Mouse (Mus musculus) liver, embryonic 14.5 days (tissue): Measurements from ENCODE around the gene Rpl36a-ps1. TPM values are rescaled to one million over a fixed set of nuclear protein-coding genes. Genes with fewer than 3 reads are reported as not detected.

ENCODE experiments used
- ATAC-seq: fragments of 200-750 bp; cut with Nextera tagmentation; 2 replicates; pipeline ENCODE4 v1.8.0; 2017; ENCODE audit warnings: moderate number of reproducible peaks, mild to moderate bottlenecking, moderate library complexity; ENCODE audit not compliant: insufficient read depth
- DNase-seq, 3 experiments: peaks; one replicate each; pipeline ENCODE4 v3.0.0-alpha.2; 2012 to 2013; ENCODE audit warnings: low read depth in 3 of 3, low spot score in 3 of 3
- H3K27ac ChIP-seq: fragments of 300-500 bp; sonication (generic); 2 replicates; pipeline ENCODE4 v1.5.1; 2014; ENCODE audit warnings: moderate library complexity, mild to moderate bottlenecking, control low read depth, inconsistent platforms
- H3K27me3 ChIP-seq: fragments of 300-500 bp; sonication (generic); 2 replicates; pipeline ENCODE4 v1.6.1; 2014; ENCODE audit warnings: mild to moderate bottlenecking, low read length, moderate library complexity; ENCODE audit not compliant: control insufficient read depth, insufficient read depth
- H3K36me3 ChIP-seq: fragments of 300-500 bp; sonication (generic); replicated peaks from 2 replicates; pipeline ENCODE4 v1.6.1; 2014; ENCODE audit warnings: low read depth; ENCODE audit not compliant: control insufficient read depth, insufficient read depth
- H3K4me1 ChIP-seq, 2 experiments: fragments of 200-500 bp in 1 of 2; fragments of 300-500 bp in 1 of 2; sonication (generic) in 1 of 2; replicated peaks; 2 replicates each; pipeline ENCODE4 v1.6.1; 2012 to 2014; ENCODE audit warnings: antibody characterized with exemption in 1 of 2, inconsistent platforms in 1 of 2, low read length in 1 of 2; ENCODE audit not compliant: control insufficient read depth in 2 of 2, insufficient read depth in 2 of 2
- H3K4me2 ChIP-seq: fragments of 300-500 bp; sonication (generic); 2 replicates; pipeline ENCODE4 v1.6.1; 2014; ENCODE audit warnings: low read depth, mild to moderate bottlenecking, control low read depth, moderate library complexity
- H3K4me3 ChIP-seq, 2 experiments: fragments of 200-500 bp in 1 of 2; fragments of 300-500 bp in 1 of 2; sonication (generic) in 1 of 2; 2 replicates each; pipeline ENCODE4 v1.5.1; 2012 to 2014; ENCODE audit warnings: low read depth in 2 of 2, low read length in 2 of 2, mild to moderate bottlenecking in 2 of 2, control low read depth in 1 of 2, inconsistent platforms in 1 of 2, moderate library complexity in 1 of 2; ENCODE audit not compliant: insufficient read depth in 1 of 2
- H3K9ac ChIP-seq: fragments of 300-500 bp; sonication (generic); replicated peaks from 2 replicates; pipeline ENCODE4 v1.6.1; 2014; ENCODE audit warnings: mild to moderate bottlenecking, control low read depth, moderate library complexity
- H3K9me3 ChIP-seq: fragments of 300-500 bp; sonication (generic); 2 replicates; pipeline ENCODE4 v1.6.1; 2016; ENCODE audit warnings: low read length, mixed read lengths; ENCODE audit not compliant: control insufficient read depth
- CTCF ChIP-seq: IDR thresholded peaks from 2 replicates; pipeline ENCODE4 v1.5.1; 2016; ENCODE audit warnings: antibody characterized with exemption, low read depth, control low read depth
- EP300 ChIP-seq: IDR thresholded peaks from 2 replicates; pipeline ENCODE4 v1.6.1; 2016; ENCODE audit warnings: antibody characterized with exemption, low read depth
- WGBS: fragments of 180-500 bp; shearing (Covaris S2); extraction: QIAGEN DNeasy Blood & Tissue Kit; methylation state at CpG from one replicate; pipeline ENCODE4 v1.1.7; 2014; ENCODE audit not compliant: insufficient replicate concordance; 5-methylcytosine and 5-hydroxymethylcytosine counted together
- polyA plus RNA-seq, 2 experiments: library from polyadenylated mRNA; depleted of rRNA in 1 of 2; stranded (reverse) in 1 of 2; unstranded in 1 of 2; fragments of >200 nt; fragmentation: Nextera tagmentation in 1 of 2; extraction: Ambion mirVana in 1 of 2; gene quantifications; 2 replicates each; pipeline versions ENCODE4 v1.2.1 to v1.2.3; 2012 to 2014

The Rpl36a-ps1 gene
- polyA plus RNA-seq, 2 experiments: 1.6 to 4.8 TPM

GRCm38 (mm10) chr14:98992482-98992881 lies 1.6 kb downstream of the Rpl36a-ps1 start:
- no peaks in the 10 kb centered on the region for H3K27me3 ChIP-seq
- no peak for DNase-seq
- no peaks in the 10 kb centered on the region for H3K9me3 ChIP-seq
- TF ChIP-seq EP300: no peak
- H3K36me3 ChIP-seq: no peaks in the 10 kb centered on the region
- H3K4me1 ChIP-seq: no peaks in the 10 kb centered on the region
- no peak overlapping the region for H3K9ac ChIP-seq
- no peak overlapping the region for H3K27ac ChIP-seq
- 67% methylated on average over 2 of the region's 2 CpGs for WGBS
- ATAC-seq: no peak
- H3K4me3 ChIP-seq: no peak overlapping the region
- H3K4me2 ChIP-seq: no peak overlapping the region

GRCm38 (mm10) chr14:98990636-98991035 lies 3.5 kb downstream of the Rpl36a-ps1 start:
- no peak for ATAC-seq
- no peak for DNase-seq

GRCm38 (mm10) chr14:98989818-98990217 lies 4.3 kb downstream of the Rpl36a-ps1 start:
- TF ChIP-seq EP300 (no peak), CTCF (no peak)
- Histone ChIP-seq H3K36me3 (no peaks in the 10 kb centered on the region), H3K9me3 (no peaks in the 10 kb centered on the region), H3K4me1 (no peaks in the 10 kb centered on the region), H3K27ac (no peak overlapping the region), H3K9ac (no peak overlapping the region), H3K4me3 (no peak overlapping the region), H3K4me2 (no peak overlapping the region), H3K27me3 (no peaks in the 10 kb centered on the region)
- 55% methylated on average over 3 of the region's 3 CpGs for WGBS
- no peak for ATAC-seq
- DNase-seq: no peak

More at GRCm38 (mm10) chr14:98990636-98991035, 3.5 kb downstream of the Rpl36a-ps1 start:
- 50% methylated on average over 3 of the region's 3 CpGs for WGBS
- no peak for TF ChIP-seq EP300
- no peak for TF ChIP-seq CTCF
- Histone ChIP-seq H3K27me3 (no peaks in the 10 kb centered on the region), H3K36me3 (no peaks in the 10 kb centered on the region), H3K4me2 (no peak overlapping the region), H3K4me3 (no peak overlapping the region), H3K27ac (no peak overlapping the region), H3K9me3 (no peaks in the 10 kb centered on the region), H3K9ac (no peak overlapping the region), H3K4me1 (no peaks in the 10 kb centered on the region)

- Histone ChIP-seq H3K9ac (no peak overlapping the region), H3K27ac (no peak overlapping the region), H3K4me2 (no peak overlapping the region), H3K4me3 (no peak overlapping the region), H3K36me3 (no peaks in the 10 kb centered on the region), H3K4me1 (no peaks in the 10 kb centered on the region), H3K27me3 (no peaks in the 10 kb centered on the region), H3K9me3 (no peaks in the 10 kb centered on the region)
- no peak for TF ChIP-seq CTCF
- no peak for TF ChIP-seq EP300
- DNase-seq (no peak), ATAC-seq (no peak)
- WGBS: 35% methylated on average over 4 of the region's 4 CpGs
These were observed 22.2 kb downstream of the Rpl36a-ps1 start for GRCm38 (mm10) chr14:98971921-98972320.

GRCm38 (mm10) chr14:98958978-98959658 lies 35.0 kb downstream of the Rpl36a-ps1 start:
- DNase-seq: no peak
- 58% methylated on average over 17 of the region's 17 CpGs for whole genome bisulfite sequencing
- no peak for ATAC-seq
- H3K4me1 ChIP-seq: no peaks in the 10 kb centered on the region
- no peak overlapping the region for H3K9ac ChIP-seq
- no peaks in the 10 kb centered on the region for H3K27me3 ChIP-seq
- no peak overlapping the region for H3K27ac ChIP-seq
- no peak overlapping the region for H3K4me3 ChIP-seq
- no peaks in the 10 kb centered on the region for H3K36me3 ChIP-seq
- no peak overlapping the region for H3K4me2 ChIP-seq
- no peaks in the 10 kb centered on the region for H3K9me3 ChIP-seq
- TF ChIP-seq CTCF (no peak), EP300 (no peak)
